Mouse (Mus musculus): ENCODE measurements around the gene Lce1a2. TPM values are rescaled to one million over a fixed set of nuclear protein-coding genes. Genes with fewer than 3 reads are reported as not detected.
"Not testable (repeated sequence)": the region's sequence is repeated elsewhere in the genome, so short reads cannot be mapped to it uniquely, and the experiment has no call there.

Gene Lce1a2
- not detected for total RNA-seq (2022)

- no peak for DNase-seq (ENCODE audit: low spot score in 2 of 2)
Measured at GRCm38 (mm10) chr3:92670215-92670614, at the start of gene Lce1a2. Lce1a2 (minus strand) TSS chr3:92670315.

GRCm38 (mm10) chr3:92715122-92715521 lies 45.0 kb upstream of the Lce1a2 start:
- no peak for DNase-seq (ENCODE audit: low spot score in 2 of 2)

- DNase-seq (ENCODE audit: low spot score in 2 of 2), result no peak
Measured at GRCm38 (mm10) chr3:92708974-92709373, 38.9 kb upstream of the Lce1a2 start, which contains the start of gene Lce1e. Lce1e (minus strand) TSS chr3:92709074.

- DNase-seq (ENCODE audit: low spot score in 2 of 2), result no peak
Measured at GRCm38 (mm10) chr3:92694613-92695012, 24.5 kb upstream of the Lce1a2 start.

GRCm38 (mm10) chr3:92691688-92692087 lies 21.6 kb upstream of the Lce1a2 start:
- DNase-seq (ENCODE audit: low spot score in 2 of 2), result no peak

GRCm38 (mm10) chr3:92689154-92689553 lies 19.0 kb upstream of the Lce1a2 start:
- DNase-seq (ENCODE audit: low spot score in 2 of 2), result not testable (repeated sequence)

- DNase-seq (ENCODE audit: low spot score in 2 of 2), result no peak
Measured at GRCm38 (mm10) chr3:92687110-92687509, 17.0 kb upstream of the Lce1a2 start, which contains the start of gene Lce1d. Lce1d (minus strand) TSS chr3:92687210.

- no peak for DNase-seq (ENCODE audit: low spot score in 2 of 2)
Measured at GRCm38 (mm10) chr3:92678947-92679346, 8.8 kb upstream of the Lce1a2 start, which contains the start of gene Lce1c. Lce1c (plus strand) TSS chr3:92679247.

GRCm38 (mm10) chr3:92656826-92657225 lies 13.3 kb downstream of the Lce1a2 start, which contains the start of gene Lce1b:
Lce1b (minus strand) TSS chr3:92656926.
- DNase-seq (ENCODE audit: low spot score in 2 of 2), result no peak

- no peak for DNase-seq (ENCODE audit: low spot score in 2 of 2)
Measured at GRCm38 (mm10) chr3:92648207-92648606, 21.9 kb downstream of the Lce1a2 start, which contains the start of gene Lce1a1. Lce1a1 (minus strand) TSS chr3:92648307.

- DNase-seq (ENCODE audit: low spot score in 2 of 2), result no peak
Measured at GRCm38 (mm10) chr3:92639854-92640253, 30.3 kb downstream of the Lce1a2 start.

- DNase-seq (ENCODE audit: low spot score in 2 of 2), result no peak
Measured at GRCm38 (mm10) chr3:92638653-92638991, 31.5 kb downstream of the Lce1a2 start.

- no peak for DNase-seq (ENCODE audit: low spot score in 2 of 2)
Measured at GRCm38 (mm10) chr3:92637745-92638652, 32.1 kb downstream of the Lce1a2 start.

- DNase-seq (ENCODE audit: low spot score in 2 of 2), result no peak
Measured at GRCm38 (mm10) chr3:92621560-92621959, 48.6 kb downstream of the Lce1a2 start, which contains the start of gene Lce6a. Lce6a (minus strand) TSS chr3:92621660.

Other genes starting within 250 kb of the Lce1a2 start
- gene Gm9774, start 240.9 kb downstream of the Lce1a2 start, total RNA-seq (2022), result 1 to 10 TPM in 3 of 4 experiments, not detected in 1; 2.3 to 3.3 (median 3.2) TPM
- gene Sprr2k, start 237.7 kb downstream of the Lce1a2 start, total RNA-seq (2022), result not detected
- not detected for gene Sprr1b, start 231.5 kb downstream of the Lce1a2 start, total RNA-seq (2022)
- not detected for gene Sprr3, start 211.6 kb downstream of the Lce1a2 start, total RNA-seq (2022)
- not detected for gene Sprr1a, start 184.4 kb downstream of the Lce1a2 start, total RNA-seq (2022)
- not detected for gene Sprr4, start 169.8 kb downstream of the Lce1a2 start, total RNA-seq (2022)
- gene 2310046K23Rik, start 135.8 kb downstream of the Lce1a2 start, total RNA-seq (2022), result not detected
- not detected for gene Ivl, start 96.6 kb downstream of the Lce1a2 start, total RNA-seq (2022)
- gene Smcp, start 81.3 kb downstream of the Lce1a2 start, total RNA-seq (2022), result not detected
- not detected for gene 2210017I01Rik, start 62.8 kb downstream of the Lce1a2 start, total RNA-seq (2022)
- not detected for gene Lce6a, start 48.7 kb downstream of the Lce1a2 start, total RNA-seq (2022)
- not detected for gene Lce1a1, start 22.0 kb downstream of the Lce1a2 start, total RNA-seq (2022)
- gene Lce1b, start 13.4 kb downstream of the Lce1a2 start, total RNA-seq (2022), result not detected
- not detected for gene Lce1c, start 8.9 kb upstream of the Lce1a2 start, total RNA-seq (2022)
- gene Lce1d, start 16.9 kb upstream of the Lce1a2 start, total RNA-seq (2022), result not detected
- not detected for gene Lce1e, start 38.8 kb upstream of the Lce1a2 start, total RNA-seq (2022)
- not detected for gene Lce1f, start 50.0 kb upstream of the Lce1a2 start, total RNA-seq (2022)
- gene Gm38119, start 68.8 kb upstream of the Lce1a2 start, total RNA-seq (2022), result not detected
- gene Lce1g, start 82.0 kb upstream of the Lce1a2 start, total RNA-seq (2022), result not detected
- gene Lce1h, start 94.8 kb upstream of the Lce1a2 start, total RNA-seq (2022), result not detected
- gene Lce1i, start 108.6 kb upstream of the Lce1a2 start, total RNA-seq (2022), result not detected
- not detected for gene Lce1j, start 120.2 kb upstream of the Lce1a2 start, total RNA-seq (2022)
- not detected for gene Lce1k, start 137.6 kb upstream of the Lce1a2 start, total RNA-seq (2022)
- gene Kprp, start 156.9 kb upstream of the Lce1a2 start, total RNA-seq (2022), result not detected
- gene Lce1l, start 181.0 kb upstream of the Lce1a2 start, total RNA-seq (2022), result not detected
- gene 2310050C09Rik, start 199.9 kb upstream of the Lce1a2 start, total RNA-seq (2022), result not detected

All from left cerebral cortex, adult 8-10 months (tissue).